Mouse (Mus musculus): ENCODE results near the gene Slc34a3. TPM values are rescaled to one million over a fixed set of nuclear protein-coding genes. Genes with fewer than 3 reads are reported as not detected.

Slc34a3 gene
- polyA plus RNA-seq (2015; fragmentation: Nextera tagmentation; extraction: Ambion mirVana), result not detected in 2 replicates

- no peak for ATAC-seq (replicated peaks)
- peaks cover 6% of the 10 kb centered on the region; the same call in 1 of the 2 replicates for H3K27me3 ChIP-seq (replicated peaks)
- no peaks in the 10 kb centered on the region for H3K9me3 ChIP-seq
- H3K4me3 ChIP-seq, result no peak within 1 kb of the TSS
- H3K36me3 ChIP-seq (replicated peaks), result no peaks in the 10 kb centered on the region
- H3K4me1 ChIP-seq, result 0 out of 2 replicates have a peak, but pooled peaks cover under 1% of the 10 kb centered on the region
- no peak within 1 kb of the TSS for H3K27ac ChIP-seq
- 90% methylated on average over 3 of the region's 3 CpGs for WGBS
- no peak within 1 kb of the TSS for H3K4me2 ChIP-seq
- H3K9ac ChIP-seq, result no peak within 1 kb of the TSS
Observed at GRCm38 (mm10) chr2:25234050-25234449, at the start of gene Slc34a3. Gene Slc34a3 (minus strand): TSS chr2:25234364.

DNA sequence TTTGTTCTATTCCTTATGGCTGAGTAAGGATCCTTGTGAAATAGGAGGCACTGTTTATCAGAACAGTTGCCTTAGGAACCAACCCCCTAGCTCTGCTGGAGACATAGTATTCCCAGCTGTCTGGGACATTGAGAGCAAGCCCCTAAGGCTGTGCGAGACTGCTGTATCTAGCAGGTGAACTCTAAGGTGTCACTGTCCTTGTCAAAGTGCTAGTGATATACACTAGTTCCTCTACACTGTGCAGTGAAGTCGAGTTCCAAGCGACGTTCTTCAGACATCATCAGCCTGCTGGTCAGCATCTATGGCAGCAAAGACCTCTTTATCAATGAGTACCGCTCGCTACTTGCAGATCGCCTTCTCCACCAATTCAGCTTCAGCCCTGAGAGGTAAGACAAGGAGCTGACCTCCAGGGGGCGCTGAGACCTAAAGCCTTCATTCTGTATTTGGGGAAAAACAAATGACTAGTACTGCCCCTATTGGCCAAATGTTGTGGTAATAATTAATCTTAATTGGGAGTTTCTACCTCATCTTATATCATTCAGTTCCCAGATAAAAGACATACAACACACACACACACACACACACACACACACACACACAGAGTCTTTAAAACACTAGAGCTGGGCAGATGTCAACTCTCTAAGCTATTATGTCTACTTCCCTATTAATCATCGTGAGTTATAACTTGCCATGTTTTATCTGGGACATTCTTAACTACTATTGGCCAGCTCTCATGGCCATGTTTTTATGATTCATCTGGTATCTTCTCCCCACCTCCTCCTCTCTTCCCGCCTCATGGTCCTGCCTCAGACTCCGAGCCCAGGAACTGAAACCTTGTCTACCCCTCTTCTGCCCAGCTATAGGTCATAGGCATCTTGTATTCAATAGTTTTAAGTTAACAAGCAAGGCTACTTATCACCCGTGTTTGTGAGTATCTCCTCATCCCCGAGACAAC, 45.0 kb upstream of the Slc34a3 start:
- ATAC-seq (replicated peaks), result peak; percentile 41
- Histone ChIP-seq H3K9me3 (no peaks in the 10 kb centered on the region), H3K4me1 (peaks cover 2% of the 10 kb centered on the region), H3K9ac (no peak overlapping the region), H3K4me3 (no peak overlapping the region), H3K36me3 (replicated peaks) (peaks cover 60% of the 10 kb centered on the region), H3K4me2 (no peak overlapping the region), H3K27me3 (replicated peaks) (no peaks in the 10 kb centered on the region), H3K27ac (no peak overlapping the region)
- 63% methylated on average over 13 of the region's 13 CpGs for WGBS

- Histone ChIP-seq H3K27me3 (replicated peaks) (no peaks in the 10 kb centered on the region), H3K36me3 (replicated peaks) (peaks cover 47% of the 10 kb centered on the region), H3K4me2 (peak overlapping the region; percentile 74), H3K4me3 (peak overlapping the region; percentile 83), H3K9me3 (no peaks in the 10 kb centered on the region), H3K4me1 (peaks cover 31% of the 10 kb centered on the region), H3K9ac (peak overlapping the region; percentile 91), H3K27ac (peak overlapping the region; percentile 83)
- no peak for ATAC-seq (replicated peaks)
- 46% methylated on average over 16 of the region's 16 CpGs for WGBS
Observed at GRCm38 (mm10) chr2:25273010-25273409, 38.8 kb upstream of the Slc34a3 start.

DNA sequence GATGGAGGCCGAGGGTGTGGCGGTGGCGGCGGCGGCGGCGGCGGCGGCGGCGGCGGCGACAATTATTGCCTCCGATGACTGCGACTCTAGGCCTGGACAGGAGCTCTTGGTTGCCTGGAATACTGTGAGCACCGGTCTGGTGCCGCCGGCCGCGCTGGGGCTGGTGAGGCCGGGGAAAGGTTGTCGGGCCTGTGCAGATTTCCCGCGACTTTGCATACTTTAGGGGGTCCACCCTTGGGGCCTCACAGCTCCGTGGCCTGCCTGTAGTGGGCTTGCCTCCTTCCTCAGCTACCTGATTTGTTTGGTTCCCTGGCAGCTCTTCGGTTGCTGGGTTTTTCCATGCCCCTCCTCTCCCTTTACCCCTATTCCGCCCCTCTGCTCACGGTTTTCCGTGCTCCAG, 38.4 kb upstream of the Slc34a3 start:
- under 1% methylated on average over 29 of the region's 29 CpGs for WGBS
- no peaks in the 10 kb centered on the region for H3K27me3 ChIP-seq (replicated peaks)

DNA sequence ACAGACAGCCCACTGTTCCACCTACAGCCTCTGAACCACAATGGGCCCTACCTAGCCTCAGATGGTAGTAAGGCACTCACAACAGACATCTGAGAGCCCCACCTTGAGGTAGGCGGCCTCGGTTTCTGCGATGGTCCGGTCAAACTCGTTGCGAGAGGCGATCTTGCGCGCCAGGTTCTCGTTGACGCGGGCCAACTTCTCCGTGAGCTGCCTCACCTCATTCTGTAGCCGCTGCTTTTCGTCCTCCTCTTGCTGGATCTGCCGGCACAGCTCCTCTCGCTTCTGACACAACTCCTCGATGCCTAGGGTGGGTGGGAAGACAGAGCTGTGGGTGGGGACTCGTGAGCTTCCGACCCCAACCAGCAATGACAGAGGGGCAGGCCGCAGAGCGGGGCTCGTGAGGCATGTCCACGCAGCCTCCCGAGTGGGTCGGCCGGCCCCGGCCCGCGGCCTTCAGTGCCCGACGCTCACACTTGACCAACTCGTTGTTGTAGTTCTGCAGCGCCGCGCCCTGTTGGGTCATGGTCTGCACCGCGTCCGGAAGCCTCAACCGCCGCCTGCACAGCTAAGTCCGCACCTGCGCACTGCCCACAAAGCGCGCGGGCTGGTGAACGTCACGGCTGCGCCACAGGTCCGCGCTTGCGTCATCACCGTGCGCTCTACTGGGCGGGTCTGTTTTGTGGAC, 37.8 kb upstream of the Slc34a3 start, which contains the start of the genes Ssna1 and Anapc2:
Gene Ssna1 (minus strand): TSS at position 612 of the 685 bp plus-strand sequence.
Gene Anapc2 (plus strand): TSS at position 652 of the 685 bp plus-strand sequence.
- peak within 1 kb of the TSS; percentile 83 for H3K4me3 ChIP-seq
- peak within 1 kb of the TSS; percentile 74 for H3K4me2 ChIP-seq
- H3K9me3 ChIP-seq, result no peaks in the 10 kb centered on the region
- peak within 1 kb of the TSS; percentile 83 for H3K27ac ChIP-seq
- peaks cover 39% of the 10 kb centered on the region for H3K36me3 ChIP-seq (replicated peaks)
- H3K27me3 ChIP-seq (replicated peaks), result no peaks in the 10 kb centered on the region
- H3K9ac ChIP-seq, result peak within 1 kb of the TSS; percentile 91
- under 1% methylated on average over 55 of the region's 55 CpGs for WGBS
- peak; percentile 95 for ATAC-seq (replicated peaks)
- peaks cover 41% of the 10 kb centered on the region for H3K4me1 ChIP-seq

More for the DNA sequence above, 38.4 kb upstream of the Slc34a3 start:
- Histone ChIP-seq H3K9me3 (no peaks in the 10 kb centered on the region), H3K9ac (peak overlapping the region; percentile 91), H3K4me2 (peak overlapping the region; percentile 74), H3K4me1 (peaks cover 36% of the 10 kb centered on the region), H3K36me3 (replicated peaks) (peaks cover 45% of the 10 kb centered on the region), H3K4me3 (peak overlapping the region; percentile 83), H3K27ac (peak overlapping the region; percentile 83)
- peak; percentile 79 for ATAC-seq (replicated peaks)

DNA sequence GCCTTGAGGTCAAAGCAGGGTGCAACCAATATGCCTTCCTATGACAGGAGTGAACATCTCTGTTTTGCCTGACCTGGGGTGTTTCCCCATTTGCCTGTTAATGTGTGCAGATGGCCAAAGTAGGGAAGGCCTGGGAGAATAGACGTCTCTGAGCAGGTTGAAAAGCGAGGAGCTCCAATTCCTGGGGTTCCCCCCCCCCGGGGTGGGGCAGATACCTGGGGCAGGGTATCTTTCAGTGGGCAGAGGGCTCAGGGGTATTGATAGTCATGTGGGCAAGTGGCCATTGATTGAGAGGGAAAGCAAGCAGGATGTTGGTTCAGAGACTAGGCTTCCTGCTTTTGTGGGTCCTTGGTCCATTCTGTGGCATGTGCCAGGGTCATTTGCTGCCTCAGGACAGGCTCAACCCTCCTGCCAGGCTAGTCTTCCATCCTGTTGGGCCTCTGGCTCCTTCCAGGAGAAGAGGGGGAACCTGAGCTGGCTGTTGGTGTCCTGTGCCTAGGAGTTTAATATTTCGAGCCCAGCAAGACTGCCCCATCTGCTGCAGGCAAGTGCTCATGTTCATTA, 33.7 kb upstream of the Slc34a3 start:
- Histone ChIP-seq H3K4me1 (peaks cover 65% of the 10 kb centered on the region), H3K4me3 (no peak overlapping the region), H3K36me3 (replicated peaks) (peaks cover 13% of the 10 kb centered on the region), H3K27me3 (replicated peaks) (peaks cover 8% of the 10 kb centered on the region; the same call in 1 of the 2 replicates), H3K9me3 (no peaks in the 10 kb centered on the region), H3K4me2 (no peak overlapping the region), H3K9ac (no peak overlapping the region), H3K27ac (no peak overlapping the region)
- ATAC-seq (replicated peaks), result no peak
- 70% methylated on average over 4 of the region's 4 CpGs for WGBS

- Histone ChIP-seq H3K27ac (no peak overlapping the region), H3K9ac (no peak overlapping the region), H3K4me3 (no peak overlapping the region), H3K9me3 (no peaks in the 10 kb centered on the region), H3K4me1 (peaks cover 65% of the 10 kb centered on the region), H3K4me2 (peak overlapping the region; percentile 99), H3K36me3 (replicated peaks) (peaks cover 13% of the 10 kb centered on the region), H3K27me3 (replicated peaks) (peaks cover 8% of the 10 kb centered on the region; the same call in 1 of the 2 replicates)
- ATAC-seq (replicated peaks), result no peak
Observed at GRCm38 (mm10) chr2:25267241-25267640, 33.1 kb upstream of the Slc34a3 start.

DNA sequence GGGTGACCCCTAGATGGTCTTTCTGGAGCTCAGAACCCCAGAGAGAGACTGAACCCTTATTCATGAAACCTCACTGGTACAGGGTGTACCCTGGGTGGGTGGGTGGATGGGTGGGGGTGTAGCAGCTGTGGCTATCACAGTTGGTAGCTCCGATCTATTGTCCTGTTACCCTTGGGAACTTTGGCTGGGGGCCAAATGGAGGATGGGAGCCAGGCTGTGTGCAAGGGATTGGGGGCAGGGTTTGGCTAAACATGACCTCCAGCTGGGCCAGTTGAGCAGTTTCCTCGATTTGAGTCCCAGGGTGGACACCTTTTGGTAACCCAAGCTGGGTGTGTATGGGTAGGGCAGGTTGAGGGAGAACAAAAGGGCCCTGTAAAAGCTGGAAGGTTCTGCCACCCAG, 32.6 kb upstream of the Slc34a3 start:
- 48% methylated on average over 2 of the region's 2 CpGs for WGBS
- Histone ChIP-seq H3K27me3 (replicated peaks) (peaks cover 8% of the 10 kb centered on the region; the same call in 1 of the 2 replicates), H3K4me2 (peak overlapping the region; percentile 99), H3K4me3 (no peak overlapping the region), H3K9ac (peak overlapping the region; percentile 7), H3K36me3 (replicated peaks) (peaks cover 13% of the 10 kb centered on the region), H3K9me3 (no peaks in the 10 kb centered on the region), H3K27ac (no peak overlapping the region), H3K4me1 (peaks cover 68% of the 10 kb centered on the region)
- no peak for ATAC-seq (replicated peaks)

- H3K27ac ChIP-seq, result no peak overlapping the region
- H3K9me3 ChIP-seq, result no peaks in the 10 kb centered on the region
- no peak for ATAC-seq (replicated peaks)
- 64% methylated on average over 6 of the region's 6 CpGs for WGBS
- H3K4me1 ChIP-seq, result peaks cover 63% of the 10 kb centered on the region
- peaks cover 13% of the 10 kb centered on the region for H3K36me3 ChIP-seq (replicated peaks)
- H3K4me3 ChIP-seq, result no peak overlapping the region
- peaks cover 8% of the 10 kb centered on the region; the same call in 1 of the 2 replicates for H3K27me3 ChIP-seq (replicated peaks)
- H3K4me2 ChIP-seq, result peak overlapping the region; percentile 99
- H3K9ac ChIP-seq, result peak overlapping the region; percentile 7
Observed at GRCm38 (mm10) chr2:25265897-25266656, 31.9 kb upstream of the Slc34a3 start.

- H3K4me3 ChIP-seq, result 0 out of 2 replicates have a peak overlapping the region, but pooled peaks have one; percentile 5
- peak overlapping the region; percentile 99 for H3K4me2 ChIP-seq
- WGBS, result 78% methylated on average over 3 of the region's 3 CpGs
- peaks cover 57% of the 10 kb centered on the region for H3K4me1 ChIP-seq
- H3K27me3 ChIP-seq (replicated peaks), result peaks cover 8% of the 10 kb centered on the region; the same call in 1 of the 2 replicates
- no peaks in the 10 kb centered on the region for H3K9me3 ChIP-seq
- ATAC-seq (replicated peaks), result no peak
- peak overlapping the region; percentile 36 for H3K9ac ChIP-seq
- H3K36me3 ChIP-seq (replicated peaks), result peaks cover 5% of the 10 kb centered on the region
- H3K27ac ChIP-seq, result no peak overlapping the region
Observed at GRCm38 (mm10) chr2:25264851-25265250, 30.7 kb upstream of the Slc34a3 start.

DNA sequence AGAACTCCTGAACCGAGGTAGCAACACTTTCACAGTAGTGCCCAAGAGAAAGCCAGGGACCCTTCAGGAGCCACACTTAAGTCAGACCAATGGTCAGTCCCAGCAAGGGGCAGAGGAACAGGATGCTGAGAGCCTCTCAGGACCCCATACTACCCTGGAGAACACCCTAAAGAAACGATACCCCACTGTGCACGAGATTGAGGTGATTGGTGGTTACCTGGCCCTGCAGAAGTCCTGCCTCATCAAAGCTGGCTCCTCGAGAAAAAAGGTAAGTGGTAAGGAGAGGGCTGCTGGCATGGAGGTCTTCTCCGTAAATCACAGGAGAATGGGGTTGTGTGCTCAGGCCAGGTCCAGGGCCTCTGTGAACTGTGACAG, 30.1 kb upstream of the Slc34a3 start:
- Histone ChIP-seq H3K4me1 (peaks cover 57% of the 10 kb centered on the region), H3K9ac (peak overlapping the region; percentile 36; the same call in 1 of the 2 replicates), H3K9me3 (no peaks in the 10 kb centered on the region), H3K4me3 (peak overlapping the region; percentile 81), H3K27me3 (replicated peaks) (peaks cover 8% of the 10 kb centered on the region; the same call in 1 of the 2 replicates), H3K4me2 (peak overlapping the region; percentile 99), H3K36me3 (replicated peaks) (no peaks in the 10 kb centered on the region; the same call in 1 of the 2 replicates), H3K27ac (no peak overlapping the region)
- no peak for ATAC-seq (replicated peaks)
- 79% methylated on average over 5 of the region's 5 CpGs for WGBS
